Mouse (Mus musculus) heart, embryonic 11.5 days (tissue): ENCODE measurements around the gene Slc35d2. TPM values are rescaled to one million over a fixed set of nuclear protein-coding genes. Genes with fewer than 3 reads are reported as not detected.

ENCODE experiments used
- ATAC-seq: fragments of 200-750 bp; cut with Nextera tagmentation; replicated peaks from 2 replicates; pipeline ENCODE4 v1.8.0; 2017; ENCODE audit warnings: moderate library complexity; ENCODE audit not compliant: insufficient number of reproducible peaks, low FRiP score, low TSS enrichment
- H3K27ac ChIP-seq: fragments of 300-500 bp; sonication (generic); 2 replicates; pipeline ENCODE4 v1.5.1; 2014; ENCODE audit warnings: mild to moderate bottlenecking, low read depth, low read length
- H3K27me3 ChIP-seq: fragments of 300-500 bp; sonication (generic); 2 replicates; pipeline ENCODE4 v1.6.1; 2014; ENCODE audit warnings: mild to moderate bottlenecking, low read length, mixed read lengths; ENCODE audit not compliant: control insufficient read depth, insufficient read depth
- H3K36me3 ChIP-seq: fragments of 300-500 bp; sonication (generic); 2 replicates; pipeline ENCODE4 v1.6.1; 2014; ENCODE audit warnings: mild to moderate bottlenecking, low read length, moderate library complexity, mixed read lengths; ENCODE audit not compliant: control insufficient read depth, insufficient read depth
- H3K4me1 ChIP-seq: fragments of 300-500 bp; sonication (generic); 2 replicates; pipeline ENCODE4 v1.6.1; 2014; ENCODE audit warnings: low read length; ENCODE audit not compliant: control insufficient read depth, insufficient read depth
- H3K4me2 ChIP-seq: fragments of 300-500 bp; sonication (generic); 2 replicates; pipeline ENCODE4 v1.6.1; 2014; ENCODE audit warnings: mild to moderate bottlenecking, moderate library complexity
- H3K4me3 ChIP-seq: fragments of 300-500 bp; sonication (generic); 2 replicates; pipeline ENCODE4 v1.5.1; 2014; ENCODE audit warnings: low read depth, low read length
- H3K9ac ChIP-seq: fragments of 300-500 bp; sonication (generic); 2 replicates; pipeline ENCODE4 v1.6.1; 2014; ENCODE audit warnings: mild to moderate bottlenecking, low read depth, low read length, moderate library complexity
- H3K9me3 ChIP-seq: fragments of 300-500 bp; sonication (generic); replicated peaks from 2 replicates; pipeline ENCODE4 v1.6.1; 2016; ENCODE audit warnings: low read length; ENCODE audit not compliant: control insufficient read depth
- WGBS: fragments of 180-500 bp; shearing (Covaris S2); extraction: QIAGEN DNeasy Blood & Tissue Kit; methylation state at CpG from one replicate; pipeline ENCODE4 v1.1.7; 2014; ENCODE audit not compliant: insufficient replicate concordance; 5-methylcytosine and 5-hydroxymethylcytosine counted together
- polyA plus RNA-seq: library from polyadenylated mRNA; unstranded; fragments of >200 nt; fragmentation: Nextera tagmentation; extraction: Ambion mirVana; gene quantifications from 2 replicates; pipeline ENCODE4 v1.2.1, GENCODE M21; 2014

Gene Slc35d2
- polyA plus RNA-seq, 1 experiment from 2014 or later, result 7.4 TPM

DNA sequence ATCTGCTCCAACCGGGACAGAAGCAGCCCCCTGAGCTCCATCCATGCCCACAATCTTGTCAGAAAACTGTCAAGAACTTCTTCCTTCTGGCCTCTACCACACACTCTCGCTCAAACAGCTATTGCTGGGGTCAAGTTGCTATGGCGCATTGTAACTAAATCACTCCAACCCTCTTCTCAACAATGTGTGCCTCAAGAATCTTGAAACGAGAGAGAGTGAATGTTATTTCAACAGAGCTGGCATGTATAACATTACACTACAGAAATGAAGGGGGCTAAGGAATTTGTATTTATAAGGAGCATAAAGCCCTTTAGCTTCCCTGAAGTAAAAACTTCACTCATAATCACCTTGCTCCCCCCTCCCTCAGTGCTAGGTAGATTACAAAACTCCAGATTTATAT, 2.9 kb downstream of the Slc35d2 start:
- 71% methylated on average over 4 of the region's 4 CpGs for WGBS
- no peaks in the 10 kb centered on the region for H3K36me3 ChIP-seq
- H3K27ac ChIP-seq, result no peak overlapping the region
- no peak for ATAC-seq
- no peaks in the 10 kb centered on the region for H3K9me3 ChIP-seq
- H3K4me2 ChIP-seq, result no peak overlapping the region
- no peak overlapping the region for H3K9ac ChIP-seq
- H3K4me3 ChIP-seq, result no peak overlapping the region
- no peaks in the 10 kb centered on the region for H3K27me3 ChIP-seq
- H3K4me1 ChIP-seq, result 0 out of 2 replicates have a peak, but pooled peaks cover 3% of the 10 kb centered on the region

DNA sequence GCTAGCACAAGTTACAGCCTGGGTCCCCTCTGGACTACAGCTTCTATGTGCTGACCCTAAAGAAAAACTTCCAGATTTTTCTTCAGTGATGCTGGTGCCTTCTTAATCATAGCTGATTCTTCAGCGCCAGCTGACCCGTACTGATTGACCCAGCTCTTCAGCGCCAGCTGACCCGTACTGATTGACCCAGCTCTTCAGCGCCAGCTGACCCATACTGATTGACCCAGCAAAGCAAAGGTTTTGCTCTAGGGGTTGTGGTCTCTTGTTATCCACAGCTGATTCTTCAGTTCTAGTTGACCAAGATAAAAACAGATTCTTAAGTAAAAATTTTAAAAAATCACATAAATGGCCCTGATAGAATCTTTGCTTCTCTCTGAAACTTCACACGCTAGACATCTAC, 4.3 kb downstream of the Slc35d2 start:
- Histone ChIP-seq H3K4me1 (0 out of 2 replicates have a peak, but pooled peaks cover 3% of the 10 kb centered on the region), H3K36me3 (no peaks in the 10 kb centered on the region)
- ATAC-seq, result no peak

DNA sequence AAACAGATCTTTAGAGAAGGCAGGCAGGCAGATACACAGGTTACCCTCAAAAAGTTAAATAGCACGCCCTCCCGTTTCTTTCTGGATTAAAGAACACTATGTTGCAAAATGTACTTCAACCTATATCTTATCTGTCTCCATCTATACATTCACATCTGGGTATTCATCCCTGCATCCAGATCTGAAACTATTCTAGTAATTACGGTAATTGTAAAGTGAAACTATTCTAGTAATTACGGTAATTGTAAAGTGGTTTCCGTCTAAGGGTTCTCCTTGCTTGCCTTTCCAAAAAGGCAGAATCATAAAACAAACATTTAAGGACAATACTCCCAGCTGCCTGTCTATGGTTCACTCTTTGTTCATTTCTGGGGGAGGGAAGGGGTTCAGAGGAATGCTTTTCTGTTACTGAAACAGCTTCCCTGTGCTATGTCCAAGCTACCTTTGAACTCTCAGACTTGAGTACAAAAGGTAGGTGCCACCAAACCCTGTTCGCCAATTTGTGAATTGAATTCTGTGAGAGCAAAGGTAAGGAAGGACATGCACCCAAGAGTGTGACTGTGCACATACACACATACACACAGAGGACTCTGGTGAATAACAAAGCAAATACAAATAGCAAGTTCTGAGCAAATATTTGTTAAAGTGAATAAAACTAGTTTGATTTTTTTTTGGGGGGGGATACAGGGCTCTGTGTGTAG, 5.5 kb downstream of the Slc35d2 start:
- H3K4me3 ChIP-seq, result no peak overlapping the region
- H3K4me1 ChIP-seq, result 0 out of 2 replicates have a peak, but pooled peaks cover 1% of the 10 kb centered on the region

More for the DNA sequence above, 4.3 kb downstream of the Slc35d2 start:
- 90% methylated on average over 6 of the region's 6 CpGs for WGBS
- H3K27me3 ChIP-seq, result no peaks in the 10 kb centered on the region
- H3K4me2 ChIP-seq, result no peak overlapping the region
- H3K4me3 ChIP-seq, result no peak overlapping the region
- H3K27ac ChIP-seq, result no peak overlapping the region
- no peaks in the 10 kb centered on the region for H3K9me3 ChIP-seq
- H3K9ac ChIP-seq, result no peak overlapping the region

DNA sequence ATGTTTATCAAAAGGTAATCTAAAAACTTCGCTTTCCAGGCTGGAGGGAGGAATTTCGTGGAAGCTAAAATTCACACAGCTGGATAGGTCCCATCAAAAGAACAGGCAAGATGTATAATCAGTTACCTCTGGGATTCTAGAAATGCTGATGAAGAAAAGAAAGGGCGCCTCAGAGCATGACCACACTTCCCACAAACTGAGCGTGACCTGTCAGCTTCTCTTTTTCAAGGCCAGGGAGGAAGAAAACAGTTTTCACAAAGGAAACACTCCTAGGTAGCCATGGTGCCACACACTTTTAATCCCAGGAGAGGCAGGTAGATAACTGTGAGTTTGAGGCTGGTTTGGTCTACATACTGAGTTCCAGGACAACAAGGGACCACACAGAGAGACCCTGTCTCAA, 8.4 kb downstream of the Slc35d2 start:
- 60% methylated on average over 4 of the region's 4 CpGs for WGBS
- ATAC-seq, result no peak
- H3K36me3 ChIP-seq, result no peaks in the 10 kb centered on the region

More for the DNA sequence above, 5.5 kb downstream of the Slc35d2 start:
- H3K9me3 ChIP-seq, result no peaks in the 10 kb centered on the region
- no peak overlapping the region for H3K9ac ChIP-seq
- no peaks in the 10 kb centered on the region for H3K36me3 ChIP-seq
- H3K4me2 ChIP-seq, result no peak overlapping the region
- no peak for ATAC-seq
- no peaks in the 10 kb centered on the region for H3K27me3 ChIP-seq
- 26% methylated on average over 6 of the region's 6 CpGs for WGBS
- no peak overlapping the region for H3K27ac ChIP-seq

DNA sequence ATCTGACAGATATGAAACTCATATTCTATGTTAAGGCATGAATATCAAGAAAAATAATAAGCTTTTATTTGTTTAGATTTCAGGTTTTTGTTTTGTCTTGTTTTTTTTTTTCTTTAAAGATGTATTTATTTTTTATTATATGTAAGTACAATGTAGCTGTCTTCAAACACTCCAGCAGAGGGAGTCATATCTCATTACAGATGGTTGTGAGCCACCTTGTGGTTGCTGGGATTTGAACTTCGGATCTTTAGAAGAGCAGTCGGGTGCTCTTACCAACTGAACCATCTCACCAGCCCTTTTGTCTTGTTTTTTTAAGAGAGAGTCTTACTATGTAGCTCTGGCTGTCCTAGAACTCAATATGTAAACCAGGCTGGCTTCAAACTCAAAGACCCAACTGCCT, 11.7 kb downstream of the Slc35d2 start:
- Histone ChIP-seq H3K9me3 (no peaks in the 10 kb centered on the region), H3K9ac (no peak overlapping the region), H3K27me3 (no peaks in the 10 kb centered on the region), H3K4me1 (no peaks in the 10 kb centered on the region), H3K36me3 (no peaks in the 10 kb centered on the region), H3K27ac (no peak overlapping the region), H3K4me2 (no peak overlapping the region), H3K4me3 (no peak overlapping the region)
- WGBS, result 43% methylated on average over 2 of the region's 2 CpGs
- ATAC-seq, result no peak

More for the DNA sequence above, 8.4 kb downstream of the Slc35d2 start:
- no peaks in the 10 kb centered on the region for H3K9me3 ChIP-seq
- H3K4me1 ChIP-seq, result no peaks in the 10 kb centered on the region
- no peak overlapping the region for H3K27ac ChIP-seq
- no peak overlapping the region for H3K9ac ChIP-seq
- no peaks in the 10 kb centered on the region for H3K27me3 ChIP-seq
- H3K4me2 ChIP-seq, result no peak overlapping the region
- H3K4me3 ChIP-seq, result no peak overlapping the region

DNA sequence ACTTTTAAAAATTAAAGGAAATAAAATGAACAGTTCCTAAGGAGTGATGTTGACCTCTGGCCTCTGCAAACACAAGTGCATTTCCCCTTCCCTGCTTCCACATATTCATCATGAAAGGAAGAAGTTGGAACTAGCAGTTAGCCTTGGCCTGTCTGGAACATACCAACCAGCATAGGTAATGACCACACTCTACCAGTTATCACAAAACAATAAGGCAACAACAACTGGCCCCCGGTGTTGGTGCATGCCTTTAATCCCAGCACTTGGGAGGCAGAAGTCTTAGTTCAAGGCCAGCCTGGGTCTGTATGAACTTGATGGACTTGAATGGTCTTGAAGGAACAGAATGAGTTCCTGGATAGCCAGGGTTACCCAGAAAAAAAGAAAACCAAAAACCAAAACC, 18.7 kb downstream of the Slc35d2 start:
- Histone ChIP-seq H3K4me1 (peaks cover 5% of the 10 kb centered on the region; the same call in 1 of the 2 replicates), H3K9ac (no peak overlapping the region), H3K36me3 (no peaks in the 10 kb centered on the region), H3K4me2 (no peak overlapping the region), H3K4me3 (no peak overlapping the region), H3K27me3 (no peaks in the 10 kb centered on the region), H3K9me3 (no peaks in the 10 kb centered on the region), H3K27ac (no peak overlapping the region)
- no peak for ATAC-seq
- 76% methylated on average over 1 of the region's 1 CpGs for WGBS

DNA sequence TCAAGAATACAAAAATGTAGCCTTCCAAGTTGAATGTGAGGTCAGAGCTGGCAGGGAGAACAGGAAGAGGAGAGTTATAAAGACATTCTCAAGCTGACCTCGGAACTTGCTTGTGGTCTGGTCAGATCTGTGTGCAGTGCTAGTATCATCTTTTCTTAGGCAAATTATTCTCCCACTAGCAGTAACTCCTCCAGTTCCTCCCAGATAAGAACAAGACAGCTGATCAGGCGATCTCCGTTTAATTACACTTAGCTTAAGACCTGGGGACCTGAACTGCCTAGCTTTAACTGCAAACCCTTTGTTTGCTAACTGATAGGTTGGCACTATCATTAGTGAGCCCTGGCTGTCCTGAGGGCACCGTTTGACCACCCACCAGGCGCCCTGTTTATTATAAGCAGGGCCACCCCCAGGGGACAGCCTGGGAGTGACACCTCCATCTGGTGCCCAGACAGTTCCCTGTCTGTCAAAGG, 20.8 kb downstream of the Slc35d2 start:
- ATAC-seq, result no peak
- no peak overlapping the region for H3K27ac ChIP-seq
- peaks cover 5% of the 10 kb centered on the region; the same call in 1 of the 2 replicates for H3K4me1 ChIP-seq
- no peaks in the 10 kb centered on the region for H3K9me3 ChIP-seq
- no peak overlapping the region for H3K4me3 ChIP-seq
- no peaks in the 10 kb centered on the region for H3K36me3 ChIP-seq
- H3K27me3 ChIP-seq, result no peaks in the 10 kb centered on the region
- no peak overlapping the region for H3K4me2 ChIP-seq
- 24% methylated on average over 5 of the region's 5 CpGs for WGBS
- H3K9ac ChIP-seq, result no peak overlapping the region

DNA sequence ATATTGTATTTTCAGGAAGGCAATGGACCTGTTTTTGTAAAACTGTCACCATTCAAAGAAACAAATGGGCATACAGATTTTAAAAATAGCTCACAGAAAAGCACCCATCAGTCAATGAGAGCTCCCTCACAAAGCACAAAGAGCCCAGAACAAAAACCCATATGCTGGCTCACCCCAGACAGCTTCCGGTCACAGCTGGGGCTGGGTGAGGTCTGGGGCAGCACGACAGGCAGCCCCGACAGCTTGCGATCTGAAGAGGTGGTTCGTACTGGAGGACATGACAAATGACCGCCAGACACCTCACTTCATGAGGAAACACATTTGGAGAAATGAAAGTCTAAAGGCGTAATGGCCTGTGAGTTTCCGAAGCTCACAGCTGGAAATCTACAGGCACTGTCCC, 21.6 kb downstream of the Slc35d2 start:
- no peak overlapping the region; the same call in 1 of the 2 replicates for H3K4me2 ChIP-seq
- no peaks in the 10 kb centered on the region for H3K36me3 ChIP-seq
- H3K27ac ChIP-seq, result no peak overlapping the region
- H3K9ac ChIP-seq, result no peak overlapping the region
- no peaks in the 10 kb centered on the region for H3K27me3 ChIP-seq
- no peak overlapping the region for H3K4me3 ChIP-seq
- no peaks in the 10 kb centered on the region for H3K9me3 ChIP-seq
- H3K4me1 ChIP-seq, result peaks cover 5% of the 10 kb centered on the region; the same call in 1 of the 2 replicates
- WGBS, result 38% methylated on average over 8 of the region's 8 CpGs
- ATAC-seq, result no peak

DNA sequence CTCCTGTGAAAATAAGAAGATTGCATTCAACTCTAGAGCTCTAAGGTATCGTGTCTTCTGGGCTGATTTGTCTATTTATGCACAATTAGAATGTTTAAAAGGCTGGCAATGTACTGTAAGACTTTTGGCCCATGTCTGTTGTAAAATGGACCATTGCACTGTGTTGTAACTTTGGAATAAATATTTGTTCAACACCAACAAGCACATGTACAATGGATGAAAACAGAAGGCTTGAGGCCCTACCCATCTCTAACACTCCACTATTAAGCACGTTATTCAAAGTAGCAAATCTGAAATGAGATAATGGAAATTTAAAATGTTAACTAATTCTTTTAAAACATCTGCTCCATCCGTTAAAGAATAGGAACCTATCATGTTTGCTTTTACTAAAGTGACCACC, 22.1 kb downstream of the Slc35d2 start:
- no peak overlapping the region for H3K4me3 ChIP-seq
- H3K36me3 ChIP-seq, result no peaks in the 10 kb centered on the region
- H3K4me1 ChIP-seq, result peaks cover 5% of the 10 kb centered on the region; the same call in 1 of the 2 replicates
- H3K27me3 ChIP-seq, result no peaks in the 10 kb centered on the region
- no peak overlapping the region for H3K27ac ChIP-seq
- H3K4me2 ChIP-seq, result no peak overlapping the region
- H3K9ac ChIP-seq, result no peak overlapping the region
- no peaks in the 10 kb centered on the region for H3K9me3 ChIP-seq
- 63% methylated on average over 3 of the region's 3 CpGs for WGBS
- no peak for ATAC-seq
